ENCODE assay signal across 9 mouse cellular contexts in the genomic region with DNA sequence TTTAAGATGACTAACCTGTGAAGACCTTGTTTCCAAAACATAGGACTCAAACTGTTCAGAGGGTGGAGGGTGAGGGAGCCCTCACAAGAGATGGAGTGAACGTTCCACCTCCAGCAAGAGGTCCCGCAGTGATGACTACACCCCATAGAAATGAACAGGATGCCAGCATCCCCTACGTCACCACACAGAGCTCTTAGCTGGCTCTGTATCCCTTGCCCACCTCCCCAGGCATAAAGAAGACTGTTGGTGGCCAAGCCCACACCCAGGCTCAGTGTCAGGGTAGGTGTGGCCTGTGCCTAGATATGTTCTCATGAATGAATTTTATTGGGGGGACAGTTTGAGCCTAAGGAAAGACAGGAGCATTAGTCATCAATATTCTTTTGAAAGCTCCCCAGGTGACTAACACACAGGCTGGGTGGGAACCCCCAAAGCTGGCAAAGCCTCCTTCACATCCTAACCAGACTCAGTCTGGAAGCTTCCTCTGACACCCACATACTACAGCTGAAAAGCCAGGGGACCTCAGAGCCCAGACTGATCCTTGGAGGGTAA. TPM values are rescaled to one million over a fixed set of nuclear protein-coding genes. Genes with fewer than 3 reads are reported as not detected.
DNase-seq lines count a peak whose midpoint lies in the region; ATAC-seq and TF ChIP-seq lines count a peak whose summit lies in the region.
"Had no signal": no experiment of that assay in that cellular context is flagged by ENCODE, and none has a peak within 500 bp of the region (broad histone marks: within the 10 kb centered on the region; RNA-seq: fewer than 3 reads in every experiment).

No protein-coding gene starts in this region.

- H3K9ac ChIP-seq in intestine, embryonic 16.5 days (ENCODE audit: low read depth, low read length), result 0 out of 2 replicates have a peak overlapping the region, but pooled peaks have one; percentile 85
- no peak overlapping the region for H3K9ac ChIP-seq in stomach, postnatal 0 days (ENCODE audit: low read length)
- H3K9ac ChIP-seq in hindbrain, embryonic 14.5 days, result no peak overlapping the region

- no peak overlapping the region for H3K4me3 ChIP-seq in thymus, adult 2 months (ENCODE audit: control insufficient read depth, insufficient read depth, low read length)
- 0 out of 2 replicates have a peak overlapping the region, but pooled peaks have one; percentile 1 for H3K4me3 ChIP-seq in intestine, embryonic 16.5 days (ENCODE audit: low read length)
- 0 out of 2 replicates have a peak overlapping the region, but pooled peaks have one; percentile 72 for H3K4me3 ChIP-seq in stomach, postnatal 0 days (ENCODE audit: low read depth, low read length)
- H3K4me3 ChIP-seq in hindbrain, embryonic 14.5 days (replicated peaks; ENCODE audit: low read length), result no peak overlapping the region

- peak; percentile 93 for DNase-seq in heart, adult 11 months
- DNase-seq in heart, postnatal 10 days, result no peak
- no peak for DNase-seq in thymus, adult 2 months
- DNase-seq in thymus, postnatal 4 days, result no peak
- no peak for DNase-seq in stomach, postnatal 0 days (ENCODE audit: low spot score)
- DNase-seq in gastrocnemius, adult 8-10 months (ENCODE audit: low spot score in 2 of 2), result no peak
- no peak for DNase-seq in hindbrain, embryonic 14.5 days (ENCODE audit: low spot score)
- DNase-seq: kidney, adult 2 months had no signal

- H3K4me2 ChIP-seq in intestine, embryonic 16.5 days (ENCODE audit: low read depth, low read length), result peak overlapping the region; percentile 83; the same call in 1 of the 2 replicates
- peak overlapping the region; percentile 95; the same call in 1 of the 2 replicates for H3K4me2 ChIP-seq in stomach, postnatal 0 days (replicated peaks; ENCODE audit: low read depth)
- H3K4me2 ChIP-seq in hindbrain, embryonic 14.5 days (replicated peaks), result no peak overlapping the region

- no peaks in the 10 kb centered on the region for H3K9me3 ChIP-seq in intestine, embryonic 16.5 days (ENCODE audit: control insufficient read depth, low read length)
- no peaks in the 10 kb centered on the region for H3K9me3 ChIP-seq in stomach, postnatal 0 days (ENCODE audit: control insufficient read depth, low read length)
- no peaks in the 10 kb centered on the region for H3K9me3 ChIP-seq in hindbrain, embryonic 14.5 days (ENCODE audit: control insufficient read depth, low read length)

- no peak for TF ChIP-seq EP300 in stomach, postnatal 0 days (optimal IDR thresholded peaks at IDR 0.05)

- H3K27me3 ChIP-seq in thymus, adult 2 months (ENCODE audit: control insufficient read depth, insufficient read depth, low read length), result no peaks in the 10 kb centered on the region
- no peaks in the 10 kb centered on the region for H3K27me3 ChIP-seq in intestine, embryonic 16.5 days (replicated peaks; ENCODE audit: control insufficient read depth, insufficient read depth, low read length)
- H3K27me3 ChIP-seq in stomach, postnatal 0 days (ENCODE audit: control insufficient read depth, insufficient read depth, low read length), result no peaks in the 10 kb centered on the region
- peaks cover 32% of the 10 kb centered on the region for H3K27me3 ChIP-seq in hindbrain, embryonic 14.5 days (ENCODE audit: control insufficient read depth, insufficient read depth, low read length)

- no peak for TF ChIP-seq CTCF in thymus, adult 2 months (IDR thresholded peaks at IDR 0.05; ENCODE audit: borderline replicate concordance, control insufficient read depth, extremely low read depth, insufficient read depth, low read length, poor library complexity)
- TF ChIP-seq CTCF in stomach, postnatal 0 days (IDR thresholded peaks at IDR 0.05; ENCODE audit: low read depth), result no peak

- no peak for ATAC-seq in intestine, embryonic 16.5 days
- no peak for ATAC-seq in stomach, postnatal 0 days (ENCODE audit: low FRiP score, low TSS enrichment)
- ATAC-seq in hindbrain, embryonic 14.5 days (ENCODE audit: low FRiP score), result no peak

- TF ChIP-seq POLR2A in thymus, adult 2 months (IDR thresholded peaks at IDR 0.05; ENCODE audit: control insufficient read depth, extremely low read depth, insufficient read depth, low read length, poor library complexity), result no peak

- intact Hi-C loops in heart, postnatal 10 days (cut with DNase I), result no loop called here

- H3K4me1 ChIP-seq in thymus, adult 2 months (replicated peaks; ENCODE audit: control insufficient read depth, insufficient read depth, low read length), result peaks cover 36% of the 10 kb centered on the region
- H3K4me1 ChIP-seq in intestine, embryonic 16.5 days (ENCODE audit: control insufficient read depth, insufficient read depth, low read length), result peaks cover 39% of the 10 kb centered on the region
- H3K4me1 ChIP-seq in stomach, postnatal 0 days (replicated peaks; ENCODE audit: control insufficient read depth, insufficient read depth), result peaks cover 6% of the 10 kb centered on the region; the same call in 1 of the 2 replicates
- H3K4me1 ChIP-seq in hindbrain, embryonic 14.5 days (replicated peaks; ENCODE audit: control insufficient read depth, insufficient read depth, low read length), result 0 out of 2 replicates have a peak, but pooled peaks cover 8% of the 10 kb centered on the region

- peak overlapping the region; percentile 67; the same call in 1 of the 2 replicates for H3K27ac ChIP-seq in thymus, adult 2 months (ENCODE audit: control insufficient read depth, insufficient read depth, low read length)
- no peak overlapping the region for H3K27ac ChIP-seq in intestine, embryonic 16.5 days (ENCODE audit: low read length)
- H3K27ac ChIP-seq in stomach, postnatal 0 days (replicated peaks), result peak overlapping the region; percentile 75
- H3K27ac ChIP-seq in hindbrain, embryonic 14.5 days, result no peak overlapping the region

- 73% methylated on average over 3 of the region's 3 CpGs for WGBS in thymus, adult 2 months
- WGBS in intestine, embryonic 16.5 days, result 70% methylated on average over 3 of the region's 3 CpGs
- 45% methylated on average over 3 of the region's 3 CpGs for WGBS in stomach, postnatal 0 days
- 83% methylated on average over 3 of the region's 3 CpGs for WGBS in hindbrain, embryonic 14.5 days

- no peaks in the 10 kb centered on the region for H3K36me3 ChIP-seq in thymus, adult 2 months (ENCODE audit: control insufficient read depth, insufficient read depth, low read length)
- no peaks in the 10 kb centered on the region for H3K36me3 ChIP-seq in intestine, embryonic 16.5 days (ENCODE audit: control insufficient read depth, insufficient read depth, low read length)
- H3K36me3 ChIP-seq in stomach, postnatal 0 days (ENCODE audit: control insufficient read depth, insufficient read depth, low read length), result no peaks in the 10 kb centered on the region
- no peaks in the 10 kb centered on the region for H3K36me3 ChIP-seq in hindbrain, embryonic 14.5 days (replicated peaks; ENCODE audit: control insufficient read depth, insufficient read depth)

RNA-seq across cellular contexts. Expression of gene Piezo1, which starts 2.2 kb away (rescaled TPM):
- 10 to 100 TPM; 40.3 to 43.3 TPM for total RNA-seq in heart, postnatal 10 days (2021)
- 93.6 and 106 TPM in 2 replicates for polyA plus RNA-seq in thymus, adult 2 months (2012; rRNA removed)
- 9.8 and 11.3 TPM in 2 replicates for polyA plus RNA-seq in intestine, embryonic 16.5 days (2015; fragmentation: Nextera tagmentation; extraction: Ambion mirVana)
- 7.0 and 8.2 TPM in 2 replicates for polyA plus RNA-seq in stomach, postnatal 0 days (2015; fragmentation: Nextera tagmentation; extraction: Ambion mirVana)
- 10 to 100 TPM; 11.7 to 14.4 (median 13.9) TPM for total RNA-seq in gastrocnemius, adult 8-10 months (2022)
- 3.1 and 3.7 TPM in 2 replicates for polyA plus RNA-seq in hindbrain, embryonic 14.5 days (2014; fragmentation: Nextera tagmentation; extraction: Ambion mirVana)

RNA-seq across cellular contexts. Expression of gene Cdt1, which starts 18.9 kb away (rescaled TPM):
- 10 to 100 TPM in 1 of 2 experiments, 1 to 10 TPM in 1; 9.7 to 14.0 TPM for total RNA-seq in heart, postnatal 10 days (2021)
- 136 and 210 TPM in 2 replicates for polyA plus RNA-seq in thymus, adult 2 months (2012; rRNA removed)
- polyA plus RNA-seq in intestine, embryonic 16.5 days (2015; fragmentation: Nextera tagmentation; extraction: Ambion mirVana), result 36.2 and 40.0 TPM in 2 replicates
- polyA plus RNA-seq in stomach, postnatal 0 days (2015; fragmentation: Nextera tagmentation; extraction: Ambion mirVana), result 11.8 TPM in 2 replicates
- total RNA-seq in gastrocnemius, adult 8-10 months (2022), result 1 to 10 TPM in 1 of 4 experiments, under 1 TPM in 3; 0.47 to 1.0 (median 0.83) TPM
- polyA plus RNA-seq in hindbrain, embryonic 14.5 days (2014; fragmentation: Nextera tagmentation; extraction: Ambion mirVana), result 6.2 and 8.1 TPM in 2 replicates

RNA-seq across cellular contexts. Expression of gene Aprt, which starts 27.7 kb away (rescaled TPM):
- total RNA-seq in heart, postnatal 10 days (2021), result 10 to 100 TPM; 37.9 to 41.8 TPM
- polyA plus RNA-seq in thymus, adult 2 months (2012; rRNA removed), result 119 and 136 TPM in 2 replicates
- 736 and 778 TPM in 2 replicates for polyA plus RNA-seq in intestine, embryonic 16.5 days (2015; fragmentation: Nextera tagmentation; extraction: Ambion mirVana)
- polyA plus RNA-seq in stomach, postnatal 0 days (2015; fragmentation: Nextera tagmentation; extraction: Ambion mirVana), result 311 and 314 TPM in 2 replicates
- total RNA-seq in gastrocnemius, adult 8-10 months (2022), result 10 to 100 TPM; 42.7 to 49.4 (median 45.2) TPM
- polyA plus RNA-seq in hindbrain, embryonic 14.5 days (2014; fragmentation: Nextera tagmentation; extraction: Ambion mirVana), result 183 and 187 TPM in 2 replicates

Comparison
In these comparisons a context has a peak if more than half of its experiments do, and no peak if none do; other contexts are left out.
1. H3K27ac ChIP-seq: peak in thymus, adult 2 months (single experiment) and stomach, postnatal 0 days (single experiment); none in intestine, embryonic 16.5 days (single experiment) and hindbrain, embryonic 14.5 days (single experiment).
2. H3K4me3 ChIP-seq: peak in intestine, embryonic 16.5 days (single experiment) and stomach, postnatal 0 days (single experiment); none in thymus, adult 2 months (single experiment) and hindbrain, embryonic 14.5 days (single experiment).